In genomic region chr2:115813721-115814120, GRCm38 (mm10) we compare ENCODE assay signal across 12 mouse cellular contexts.
A peak's percentile ranks its signal among the peaks of the same experiment; 100 is the strongest.
DNase-seq lines count a peak whose midpoint lies in the region; ATAC-seq lines count a peak whose summit lies in the region.
"Had no signal": no experiment of that assay in that cellular context is flagged by ENCODE, and none has a peak within 500 bp of the region (broad histone marks: within the 10 kb centered on the region; RNA-seq: fewer than 3 reads in every experiment).

No protein-coding gene starts in this region.

- intact Hi-C loops in heart, postnatal 10 days (cut with DNase I), result no loop called here

- H3K9ac ChIP-seq in heart, embryonic 14.5 days (ENCODE audit: low read length), result peak overlapping the region; percentile 30; the same call in 1 of the 2 replicates
- H3K9ac ChIP-seq in neural tube, embryonic 12.5 days, result no peak overlapping the region
- H3K9ac ChIP-seq in limb, embryonic 11.5 days (ENCODE audit: low read length), result no peak overlapping the region

- peaks cover 2 to 15% of the 10 kb centered on the region in 2 experiments for H3K4me1 ChIP-seq in heart, embryonic 14.5 days (ENCODE audit: control insufficient read depth in 2 of 2, insufficient read depth in 2 of 2, low read length in 2 of 2)
- peaks cover 17% of the 10 kb centered on the region for H3K4me1 ChIP-seq in neural tube, embryonic 12.5 days
- peaks cover 11% of the 10 kb centered on the region; the same call in 1 of the 2 replicates for H3K4me1 ChIP-seq in limb, embryonic 11.5 days (ENCODE audit: control insufficient read depth, insufficient read depth, low read length)

- peak overlapping the region; percentile 56 for H3K4me2 ChIP-seq in heart, embryonic 14.5 days (ENCODE audit: low read length)
- peak overlapping the region; percentile 47; the same call in 1 of the 2 replicates for H3K4me2 ChIP-seq in neural tube, embryonic 12.5 days (replicated peaks)
- peak overlapping the region; percentile 47 for H3K4me2 ChIP-seq in limb, embryonic 11.5 days (ENCODE audit: low read depth, severe bottlenecking)

- H3K9me3 ChIP-seq in heart, embryonic 14.5 days (ENCODE audit: control insufficient read depth, low read length), result no peaks in the 10 kb centered on the region
- no peaks in the 10 kb centered on the region for H3K9me3 ChIP-seq in neural tube, embryonic 12.5 days
- H3K9me3 ChIP-seq in limb, embryonic 11.5 days (ENCODE audit: control insufficient read depth, low read length), result no peaks in the 10 kb centered on the region

- WGBS in heart, embryonic 14.5 days, result 61% methylated on average over 6 of the region's 6 CpGs
- 36% methylated on average over 6 of the region's 6 CpGs for WGBS in neural tube, embryonic 12.5 days
- 26% methylated on average over 6 of the region's 6 CpGs for WGBS in limb, embryonic 11.5 days

- DNase-seq in heart, postnatal 10 days, result no peak
- DNase-seq in neural tube, embryonic 10.5 days (ENCODE audit: extremely low spot score, low spot score), result no peak
- DNase-seq in limb, embryonic 11.5 days (ENCODE audit: low spot score), result no peak
- DNase-seq in spleen, postnatal 14 days (ENCODE audit: low spot score in 2 of 2), result no peak
- DNase-seq in c-Kit-positive CD71-positive TER-119-positive erythroid progenitor cells, embryonic 14.5 days (ENCODE audit: low spot score), result no peak
- DNase-seq: cerebellum, postnatal 25 days; gastrocnemius, postnatal 25 days; lung, adult 18-20 months; thymus, postnatal 25 days had no signal

- H3K27me3 ChIP-seq in heart, embryonic 14.5 days (ENCODE audit: control insufficient read depth, insufficient read depth, low read length), result no peaks in the 10 kb centered on the region
- no peaks in the 10 kb centered on the region for H3K27me3 ChIP-seq in neural tube, embryonic 12.5 days (replicated peaks)
- H3K27me3 ChIP-seq in limb, embryonic 11.5 days (ENCODE audit: control insufficient read depth, insufficient read depth, low read length), result no peaks in the 10 kb centered on the region

- peak overlapping the region; percentile 62 to 66 for H3K27ac ChIP-seq in heart, embryonic 14.5 days (replicated peaks in 1 of 2; ENCODE audit: control insufficient read depth in 1 of 2, insufficient read depth in 1 of 2, low read depth in 2 of 2, low read length in 2 of 2)
- H3K27ac ChIP-seq in neural tube, embryonic 12.5 days, result no peak overlapping the region
- no peak overlapping the region for H3K27ac ChIP-seq in limb, embryonic 11.5 days (replicated peaks; ENCODE audit: low read depth, low read length)

- no peaks in the 10 kb centered on the region for H3K36me3 ChIP-seq in heart, embryonic 14.5 days (ENCODE audit: control insufficient read depth, insufficient read depth, low read length)
- H3K36me3 ChIP-seq in neural tube, embryonic 12.5 days, result no peaks in the 10 kb centered on the region
- H3K36me3 ChIP-seq in limb, embryonic 11.5 days (ENCODE audit: control insufficient read depth, insufficient read depth, low read length), result no peaks in the 10 kb centered on the region

- ATAC-seq in heart, embryonic 14.5 days (ENCODE audit: insufficient number of reproducible peaks, insufficient read depth, low FRiP score, low read depth), result no peak
- peak; percentile 30; the same call in 1 of the 2 replicates for ATAC-seq in neural tube, embryonic 12.5 days (ENCODE audit: low FRiP score, low read depth)
- ATAC-seq in limb, embryonic 11.5 days (ENCODE audit: insufficient number of reproducible peaks, low FRiP score, low TSS enrichment, low read depth), result no peak
- ATAC-seq: intestine, postnatal 0 days had no signal

- H3K4me3 ChIP-seq in heart, embryonic 14.5 days (ENCODE audit: control insufficient read depth in 1 of 2, insufficient read depth in 1 of 2, low read depth in 1 of 2, low read length in 2 of 2), result no peak overlapping the region
- H3K4me3 ChIP-seq in neural tube, embryonic 12.5 days, result no peak overlapping the region
- H3K4me3 ChIP-seq in limb, embryonic 11.5 days (ENCODE audit: low read depth, low read length), result no peak overlapping the region

Comparison
In these comparisons a context has a peak if more than half of its experiments do, and no peak if none do; other contexts are left out.
1. H3K27ac ChIP-seq: peak in heart, embryonic 14.5 days (2 of 2); none in neural tube, embryonic 12.5 days (single experiment) and limb, embryonic 11.5 days (single experiment).
2. Peak in every context shown above with its lines, with median percentiles within 50 percentile points of each other: H3K4me2 ChIP-seq.